Mouse (Mus musculus): ENCODE data around the gene Gm20388.

DNA sequence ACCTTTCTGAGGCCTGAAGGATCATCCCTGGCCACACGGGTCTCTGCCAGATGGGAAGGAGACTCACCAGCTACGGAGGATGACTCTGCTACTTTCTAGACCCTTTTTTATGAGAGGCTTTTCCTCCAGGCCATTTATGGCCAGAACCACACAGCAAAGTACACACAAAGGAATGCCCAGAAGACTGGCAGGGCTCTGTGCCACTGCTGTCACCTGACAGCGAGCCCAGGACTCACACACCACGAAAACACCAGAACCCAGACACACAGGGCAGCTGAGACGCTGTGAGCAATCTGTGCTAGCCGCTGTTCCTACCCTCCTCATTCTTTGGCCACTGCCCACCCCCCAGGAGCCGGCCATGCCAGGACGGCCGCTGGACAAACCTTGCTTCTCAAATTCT lies 4465.1 kb downstream of the Gm20388 start:
- TF ChIP-seq POLR2A (IDR thresholded peaks at IDR 0.05; ENCODE audit: borderline replicate concordance, extremely low read depth, insufficient read depth, insufficient read length, poor library complexity, severe bottlenecking): no peak
- no peak for TF ChIP-seq CTCF (IDR thresholded peaks at IDR 0.05; ENCODE audit: borderline replicate concordance, extremely low read depth, insufficient read depth, insufficient read length)

All from brain, embryonic 14.5 days (tissue).